Mouse (Mus musculus) testis, postnatal 10 days (tissue): ENCODE measurements around the gene Myl7.
A peak's percentile ranks its signal among the peaks of the same experiment; 100 is the strongest.
"Not testable (repeated sequence)": the region's sequence is repeated elsewhere in the genome, so short reads cannot be mapped to it uniquely, and the experiment has no call there.

Experiments used
- DNase-seq: peaks from one replicate; pipeline ENCODE4 v3.0.0; 2021; ENCODE audit warnings: low spot score

Myl7 gene

DNA sequence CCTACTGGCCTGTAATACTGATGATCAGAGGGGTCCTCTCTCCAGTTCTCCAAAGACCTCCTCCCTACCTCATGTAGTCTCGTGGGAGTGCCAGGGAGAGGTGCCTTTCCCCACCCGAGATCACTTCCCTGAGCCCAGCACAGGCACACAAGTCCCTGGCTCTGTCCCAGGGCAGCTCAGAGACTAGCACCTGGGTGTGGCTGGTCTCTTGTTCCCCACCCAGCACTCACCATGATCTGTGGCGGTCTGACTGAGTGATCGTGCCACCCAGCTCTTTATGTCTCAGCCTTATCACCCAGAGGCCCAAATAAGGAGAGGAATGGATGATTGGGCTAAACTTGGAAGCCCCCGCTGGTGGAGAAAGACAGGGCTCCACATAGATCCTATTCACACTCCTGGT, at the start of gene Myl7:
Gene Myl7 (minus strand): TSS at position 252 of the 400 bp plus-strand sequence.
- DNase-seq = no peak

DNA sequence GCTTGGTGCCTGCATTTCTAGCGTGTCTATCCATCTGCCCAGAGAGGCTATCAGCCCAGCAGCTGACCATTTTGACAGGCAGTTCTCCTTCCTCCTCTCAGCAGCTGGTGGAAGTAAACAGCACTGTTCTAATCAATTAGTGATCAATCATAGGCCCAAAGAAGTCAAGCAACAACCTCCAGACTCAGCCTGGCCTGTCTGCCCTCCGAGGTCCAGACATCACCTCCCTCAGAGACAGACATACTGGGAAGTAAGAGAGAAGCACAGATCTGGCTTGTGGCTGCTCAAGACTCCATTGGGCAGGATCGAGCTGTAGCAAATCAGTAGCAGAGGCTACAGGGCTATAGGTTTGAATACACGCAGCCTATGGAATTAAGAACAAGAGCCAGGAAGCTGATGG, 49.2 kb upstream of the Myl7 start:
- no peak for DNase-seq

DNA sequence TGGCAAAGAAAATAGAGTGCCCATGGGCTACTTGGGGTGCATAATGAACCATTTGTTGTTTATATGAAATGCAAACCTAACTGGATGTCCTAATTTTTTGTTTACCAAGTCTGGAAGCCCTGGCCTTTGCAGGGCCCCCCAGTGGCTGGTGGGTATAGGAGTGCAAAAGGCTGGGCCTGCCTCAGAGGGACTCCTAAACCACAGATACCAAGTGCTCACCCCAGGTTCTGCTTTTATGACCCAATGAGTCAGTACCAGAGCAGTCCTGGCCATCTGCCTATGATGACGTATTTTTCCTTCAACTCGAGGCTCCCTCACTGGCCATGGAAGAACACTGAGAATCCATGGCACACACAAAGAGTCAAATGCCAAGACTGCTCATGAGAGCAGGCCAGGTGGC, 46.5 kb upstream of the Myl7 start:
- no peak for DNase-seq

DNA sequence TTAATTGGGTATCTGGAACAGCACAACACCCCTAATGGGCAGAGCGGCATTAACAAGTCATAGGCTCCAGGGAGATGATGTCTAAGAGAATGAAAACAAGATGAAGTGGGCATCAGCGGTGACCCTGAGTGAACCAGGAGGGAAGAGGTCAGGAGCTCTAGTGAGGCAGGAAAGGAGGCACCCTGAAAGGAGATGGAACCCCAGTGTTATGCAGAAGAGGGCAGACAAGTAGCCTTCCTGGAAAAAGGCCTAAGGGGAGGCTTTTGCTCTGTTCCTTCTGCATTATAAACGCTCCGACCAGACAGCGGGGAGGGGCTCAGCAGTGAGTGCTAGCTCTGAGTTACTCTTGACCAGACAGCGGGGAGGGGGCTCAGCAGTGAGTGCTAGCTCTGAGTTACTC, 44.4 kb upstream of the Myl7 start:
- DNase-seq = no peak

DNA sequence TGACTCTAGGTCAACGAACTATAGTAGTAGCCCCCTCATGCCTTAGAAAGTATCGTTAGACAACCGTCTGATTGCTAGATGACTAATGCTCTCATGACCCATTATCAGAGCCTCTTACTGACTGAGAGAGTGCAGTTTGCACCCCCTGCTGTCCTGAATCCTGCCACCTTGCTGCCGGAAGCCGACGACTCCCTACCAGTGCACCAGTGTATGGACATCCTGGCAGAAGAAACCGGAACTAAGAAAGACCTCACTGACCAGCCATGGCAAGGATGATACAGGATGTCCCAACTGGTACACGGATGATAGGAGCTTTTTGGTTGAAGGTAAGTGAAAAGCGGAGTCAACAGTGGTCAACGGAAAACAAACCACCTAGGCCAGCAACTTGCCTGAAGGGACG, 35.9 kb upstream of the Myl7 start:
- DNase-seq = not testable (repeated sequence)

DNA sequence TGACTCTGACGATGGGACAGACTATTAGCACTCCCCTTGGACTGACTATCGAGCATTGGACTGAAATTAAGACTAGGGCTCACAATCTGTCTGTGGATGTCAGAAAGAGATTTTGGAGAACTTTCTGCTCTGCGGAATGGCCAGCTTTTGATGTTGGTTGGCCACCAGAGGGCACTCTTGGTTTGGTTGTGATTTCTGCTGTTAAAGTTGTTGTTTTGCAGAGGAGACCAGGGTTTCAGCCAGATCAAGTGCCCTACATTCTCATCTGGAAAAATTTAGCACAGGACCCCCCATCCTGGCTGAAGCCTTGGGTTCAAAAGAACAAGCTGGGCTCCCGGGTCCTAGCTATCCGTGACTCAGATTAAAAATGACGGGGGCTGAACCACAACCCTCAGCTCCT, 33.4 kb upstream of the Myl7 start:
- DNase-seq = peak; percentile 63

DNA sequence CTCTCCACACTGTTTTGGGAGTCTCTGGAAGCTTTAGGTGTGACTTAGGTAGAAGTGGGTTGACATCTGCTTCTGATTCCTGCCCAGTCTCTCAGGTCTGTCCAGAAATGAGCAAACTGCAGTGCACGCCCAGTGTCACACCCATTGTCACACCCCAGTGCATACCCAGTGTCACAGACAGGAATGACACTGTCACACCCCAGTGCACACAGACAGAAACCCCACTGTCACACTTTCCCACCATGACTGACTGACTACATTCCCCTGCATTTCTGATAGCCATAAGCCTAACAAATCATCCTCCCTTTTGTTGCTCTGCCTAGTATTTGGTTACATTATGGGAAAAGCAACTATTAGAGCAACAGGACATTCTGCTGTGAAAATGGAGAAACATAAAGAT, 32.0 kb upstream of the Myl7 start:
- DNase-seq = no peak

DNA sequence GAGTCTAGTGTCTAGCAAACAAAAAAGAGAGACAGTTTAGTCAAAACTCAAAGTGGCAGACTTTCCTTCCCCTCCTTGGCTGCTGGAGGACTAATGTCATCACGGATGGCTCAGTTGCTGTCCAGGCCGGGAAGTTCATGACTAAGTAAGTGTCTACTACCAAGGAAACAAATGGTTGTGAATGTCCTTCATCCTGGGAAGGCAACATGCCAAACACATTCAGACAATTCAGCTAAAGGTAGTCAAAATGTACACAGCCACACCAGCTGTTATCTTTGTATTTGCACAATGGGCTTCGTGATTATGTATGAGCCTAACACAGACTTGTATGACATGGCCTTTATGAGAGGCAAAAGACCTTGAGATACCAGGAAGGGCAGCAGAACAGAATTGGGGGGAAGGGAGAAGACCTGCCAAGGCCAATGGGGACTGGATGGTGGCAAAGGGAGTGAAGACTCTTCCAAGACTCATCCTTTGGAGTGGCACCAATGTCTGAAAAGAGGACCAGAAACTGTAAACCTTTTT, 28.2 kb upstream of the Myl7 start:
- no peak for DNase-seq

DNA sequence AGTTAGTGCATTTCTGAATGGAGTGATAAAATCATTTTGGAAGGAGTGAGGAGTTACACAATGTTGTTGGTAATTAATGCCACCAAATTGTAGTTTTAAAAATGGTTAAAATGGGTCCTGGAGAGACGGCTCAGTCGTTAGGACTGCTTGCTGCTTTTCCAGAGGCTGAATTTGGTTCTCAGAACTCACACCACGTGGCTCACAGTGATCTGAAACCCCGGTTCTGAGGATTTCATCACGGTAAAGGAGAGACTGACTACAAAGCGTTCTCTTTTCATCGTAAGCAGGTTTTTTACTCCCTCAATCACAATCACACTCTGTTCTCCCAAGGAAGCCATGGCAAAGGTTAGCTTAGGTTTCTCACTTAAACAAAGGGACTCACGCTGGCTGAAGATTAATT, 26.1 kb upstream of the Myl7 start:
- DNase-seq = no peak

DNA sequence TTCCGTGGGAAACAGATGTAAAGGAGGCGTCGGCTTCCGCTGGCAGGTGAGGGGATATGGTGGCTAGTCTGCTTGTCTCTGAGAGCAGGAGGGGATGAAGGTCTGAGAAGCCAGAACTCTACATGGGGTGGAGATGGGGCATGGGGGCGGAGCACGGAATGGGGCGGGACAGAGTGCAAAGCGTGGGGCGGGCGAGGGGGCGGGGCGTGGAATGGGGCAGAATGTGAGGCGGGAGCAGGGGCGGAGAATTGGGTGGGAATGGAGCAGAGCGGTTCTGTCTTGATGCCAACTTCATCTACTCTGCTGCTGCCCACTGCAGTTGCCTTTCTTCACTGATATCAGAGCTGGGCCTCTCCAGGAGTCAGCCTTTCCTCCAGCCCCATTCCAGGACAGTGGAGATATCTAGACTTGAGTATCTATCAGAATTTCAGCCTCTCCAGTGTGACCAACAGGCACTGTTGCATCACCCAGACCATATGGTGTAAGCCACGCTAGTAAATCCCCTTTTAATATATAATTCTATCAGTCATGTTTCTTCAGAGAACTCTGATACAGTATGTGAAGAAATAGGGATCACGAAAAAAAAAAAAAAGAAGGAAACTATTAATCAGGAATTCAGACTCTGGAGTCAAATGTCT, 21.9 kb upstream of the Myl7 start:
- no peak for DNase-seq

DNA sequence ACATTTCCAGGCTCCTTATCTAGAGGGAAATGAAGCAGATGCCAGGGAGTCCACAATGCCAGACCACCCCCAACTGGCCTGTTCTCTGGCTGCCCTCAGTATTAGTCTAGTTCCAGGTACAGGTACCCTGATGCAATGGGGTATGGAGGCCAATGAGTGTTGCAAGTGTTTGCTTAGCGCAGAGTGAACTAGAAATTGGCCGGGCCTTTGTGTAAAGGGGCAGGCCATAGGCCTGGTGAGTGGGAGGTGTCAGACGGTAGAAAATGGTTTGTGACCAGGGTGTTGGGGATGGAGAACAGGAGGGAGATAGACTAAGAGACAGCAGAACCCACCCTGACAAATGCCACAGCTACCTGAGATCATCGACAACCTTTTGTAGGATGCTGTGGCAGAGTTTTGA, 21.0 kb upstream of the Myl7 start:
- no peak for DNase-seq

DNA sequence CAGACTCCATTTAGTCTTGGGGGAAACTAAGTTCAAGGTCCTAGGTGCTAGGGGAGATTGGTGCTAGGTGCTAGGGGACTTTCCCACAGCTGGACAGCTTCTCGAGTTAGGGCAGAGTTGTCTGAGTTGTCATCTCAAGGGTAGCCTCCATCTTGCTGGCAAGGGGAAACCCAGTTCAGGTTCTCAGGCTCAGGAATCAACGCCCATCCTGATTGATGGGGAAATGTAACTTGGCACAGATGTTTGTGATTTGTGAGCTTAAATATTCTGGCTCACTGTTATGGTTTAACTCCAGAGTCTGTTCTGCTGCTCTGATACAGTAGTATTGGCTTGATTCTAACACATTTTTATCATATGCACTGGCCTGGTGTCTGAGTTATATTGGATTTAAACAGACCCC, 19.5 kb upstream of the Myl7 start:
- peak; percentile 25 for DNase-seq

DNA sequence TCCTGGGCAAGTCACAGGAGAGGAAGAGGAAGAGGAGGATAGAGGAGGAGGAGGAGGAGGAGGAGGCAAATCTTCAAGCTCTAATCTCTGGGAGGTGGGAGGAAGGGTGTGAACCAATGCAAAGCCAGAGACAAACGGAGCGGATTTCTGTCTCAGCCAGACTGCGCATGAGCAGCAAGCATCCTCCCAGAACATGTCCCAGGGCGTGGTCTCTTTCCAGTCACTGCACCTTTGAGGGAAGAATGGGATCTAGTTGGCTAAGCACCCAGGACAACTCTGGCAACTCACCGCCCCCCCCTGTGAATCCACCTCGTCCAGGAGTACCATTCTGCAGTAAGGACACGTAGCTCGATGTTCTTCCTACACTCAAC, 17.6 kb upstream of the Myl7 start:
- peak; percentile 39 for DNase-seq

DNA sequence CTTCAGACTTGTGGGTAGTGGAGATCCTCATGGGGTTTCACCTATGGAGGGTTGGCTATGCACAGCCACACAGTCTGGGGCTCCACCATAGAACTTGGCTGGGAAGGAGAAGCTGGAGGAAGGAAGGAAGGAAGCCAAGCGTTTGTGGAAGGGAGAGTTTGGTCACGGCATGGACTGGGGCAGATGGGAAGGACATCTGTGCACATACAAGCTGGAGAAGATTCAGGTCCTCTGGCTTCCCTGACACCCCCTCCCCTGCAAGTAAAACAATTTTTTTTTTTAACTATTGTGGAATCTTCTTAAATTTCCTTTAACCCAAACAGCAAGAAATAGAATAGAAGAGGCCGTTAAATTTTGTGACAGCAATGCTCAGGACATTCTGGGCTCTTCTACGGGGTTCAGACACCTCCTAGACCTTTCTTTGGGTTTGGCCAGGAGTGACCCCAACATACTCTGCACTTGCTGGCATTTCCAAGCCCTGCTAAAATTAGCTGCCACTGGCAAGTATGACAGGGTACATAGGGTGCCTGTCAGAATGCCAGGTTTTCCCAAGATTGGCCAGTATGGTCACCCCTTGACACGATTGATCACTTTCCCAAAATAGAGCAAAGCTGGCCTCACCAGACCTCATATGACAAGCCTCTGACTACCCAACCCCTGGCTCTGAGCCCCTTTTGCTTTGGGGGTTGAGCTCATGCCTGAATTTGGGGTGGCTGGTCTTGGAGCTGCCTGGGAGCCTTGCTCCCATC, 17.0 kb upstream of the Myl7 start:
- DNase-seq = peak; percentile 32

DNA sequence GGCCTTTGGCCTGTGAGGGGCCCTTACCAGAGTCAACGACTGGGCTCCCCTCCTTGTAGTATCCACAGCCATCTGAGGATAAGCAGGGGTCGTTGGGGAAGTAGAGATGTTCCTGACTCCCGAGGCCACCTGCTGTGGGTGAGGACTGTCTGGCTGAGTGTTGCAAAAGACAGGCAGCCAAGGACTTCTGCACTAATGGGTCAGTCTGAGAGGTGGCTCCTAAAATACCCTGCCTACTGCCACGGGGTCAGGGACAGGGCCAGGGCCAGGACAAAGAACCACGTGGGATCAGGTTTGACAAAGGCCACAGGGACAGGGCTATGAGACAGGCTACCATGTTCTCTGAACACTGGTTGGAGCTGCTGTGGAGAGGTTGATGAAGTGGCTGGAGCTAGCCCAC, 16.4 kb upstream of the Myl7 start:
- DNase-seq = peak; percentile 31

DNA sequence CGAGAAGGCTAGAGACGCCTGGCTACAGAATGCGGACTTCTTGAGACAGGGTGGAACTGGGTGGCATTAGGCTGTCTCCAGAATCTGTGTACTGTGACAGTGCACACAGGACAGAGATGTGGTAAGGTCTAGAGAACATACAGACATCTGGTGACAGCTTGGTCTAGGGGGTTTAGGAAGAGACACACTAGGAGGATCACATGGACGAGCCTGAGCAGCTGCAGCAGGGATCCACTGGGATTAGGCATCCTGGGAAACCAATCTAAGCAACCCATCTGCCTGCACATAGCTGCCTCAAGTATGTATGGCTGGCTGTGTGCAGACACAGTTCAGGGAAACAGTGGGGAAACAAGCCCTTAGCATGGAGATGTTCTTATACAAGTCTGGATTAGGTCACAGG, 15.4 kb upstream of the Myl7 start:
- DNase-seq = peak; percentile 22

DNA sequence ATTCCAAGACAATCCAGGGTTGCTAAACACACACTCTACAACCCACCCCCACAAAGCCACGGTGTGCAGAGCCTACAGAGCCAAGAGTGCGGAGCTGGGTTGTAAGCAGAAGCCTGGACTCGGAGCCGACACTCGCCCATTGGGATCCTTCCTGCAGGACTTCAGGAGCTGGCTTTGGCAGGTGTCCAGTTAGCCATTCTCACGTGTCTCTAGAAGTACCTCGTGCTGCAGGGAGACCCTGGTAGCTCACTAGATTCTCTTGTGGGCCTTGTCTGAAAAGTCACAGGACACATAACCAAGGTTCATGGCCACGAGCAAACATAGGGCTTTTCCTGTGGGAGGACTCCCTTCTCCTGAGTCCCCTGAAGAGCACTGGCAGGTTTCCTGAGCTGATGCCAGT, 14.7 kb upstream of the Myl7 start:
- peak; percentile 54 for DNase-seq

DNA sequence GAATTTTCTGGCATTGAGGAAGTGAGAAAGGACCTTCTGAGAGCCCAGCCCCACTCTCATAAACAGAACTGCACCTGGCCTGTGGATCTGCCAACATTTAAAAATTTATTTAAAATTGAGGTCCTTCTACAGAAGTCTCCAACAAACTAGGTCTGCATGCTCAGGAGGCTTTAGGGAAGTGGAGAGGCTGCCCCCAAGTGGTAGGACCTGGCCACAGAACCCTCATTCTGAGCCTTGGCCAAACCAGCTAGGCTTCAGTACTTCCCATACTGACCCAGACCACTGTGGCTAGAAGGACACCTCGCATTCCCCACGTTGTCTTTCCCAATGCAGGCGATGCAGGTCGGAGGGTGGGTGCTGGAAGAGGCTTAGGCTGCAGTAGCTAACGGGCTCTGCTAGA, 14.1 kb upstream of the Myl7 start:
- peak; percentile 74 for DNase-seq

DNA sequence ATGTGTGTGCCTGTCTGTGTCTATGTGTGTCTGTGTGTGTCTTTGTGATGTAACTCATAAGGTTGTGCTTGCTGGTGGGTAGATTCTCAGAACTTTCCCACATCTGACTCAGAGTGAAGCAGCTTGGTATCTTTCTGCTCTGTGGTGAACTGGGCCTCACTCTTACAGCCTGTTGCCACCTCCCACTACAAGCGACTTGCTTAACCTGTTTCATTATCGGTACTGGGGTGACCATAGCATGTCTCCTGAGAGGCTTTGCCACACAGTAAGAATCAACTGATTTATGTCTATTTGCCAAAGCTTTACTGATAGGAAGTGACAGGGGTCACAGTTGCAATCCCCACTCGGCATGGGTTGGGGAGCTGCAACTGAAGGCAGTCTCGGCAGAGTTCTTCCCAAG, 10.1 kb upstream of the Myl7 start:
- no peak for DNase-seq

DNA sequence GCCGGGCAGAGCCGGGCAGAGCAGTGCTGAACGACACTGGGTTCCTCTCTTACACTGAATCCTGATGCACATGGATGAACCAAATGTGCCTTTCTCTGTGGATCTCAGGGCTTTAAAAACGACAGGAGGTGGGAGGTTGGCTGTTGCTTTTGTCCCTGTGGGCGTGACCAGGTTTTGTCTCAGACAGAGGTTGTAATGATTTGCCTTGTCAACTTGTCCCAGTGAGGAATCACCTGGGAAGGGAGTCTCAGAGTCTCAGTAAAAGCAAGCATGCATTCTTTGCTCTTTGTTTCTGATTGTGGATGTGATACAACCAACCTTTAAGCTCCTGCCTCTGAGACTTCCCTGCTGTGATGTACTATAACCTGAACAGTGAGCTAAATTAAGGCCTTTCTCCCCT, 8.5 kb upstream of the Myl7 start:
- DNase-seq = no peak

DNA sequence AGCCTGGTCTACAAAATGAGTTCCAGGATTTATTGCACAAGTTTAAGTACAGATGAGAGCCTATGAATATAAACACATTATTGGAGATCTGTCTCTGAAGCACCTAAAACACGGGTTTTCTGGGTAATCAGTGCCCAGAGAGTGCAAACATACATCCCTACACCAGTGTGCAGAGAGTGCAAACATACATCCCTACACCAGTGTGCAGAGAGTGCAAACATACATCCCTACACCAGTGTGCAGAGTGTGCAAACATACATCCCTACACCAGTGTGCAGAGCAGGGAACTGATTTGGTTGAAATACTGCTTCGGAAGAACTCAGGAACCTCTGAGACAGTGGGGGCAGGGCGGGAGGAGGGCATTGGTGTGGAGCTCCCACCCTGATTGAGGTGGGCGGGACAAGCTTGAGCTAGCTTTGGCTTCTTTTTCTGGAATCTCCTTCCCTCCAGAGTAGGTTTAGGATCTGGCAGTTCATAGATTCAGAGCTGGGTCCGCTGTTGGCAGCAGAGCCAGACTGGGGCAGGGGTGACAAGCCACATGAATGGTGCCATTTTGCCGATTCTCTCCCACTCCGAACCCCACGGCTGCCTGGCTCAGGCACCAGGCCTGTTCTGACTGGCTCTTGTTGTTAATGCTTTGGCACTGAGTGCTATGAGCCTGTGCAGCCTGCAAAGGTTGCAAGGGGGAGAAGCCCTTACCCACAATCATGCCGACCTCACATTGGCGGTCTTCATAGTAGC, 7.4 kb upstream of the Myl7 start:
- no peak for DNase-seq

DNA sequence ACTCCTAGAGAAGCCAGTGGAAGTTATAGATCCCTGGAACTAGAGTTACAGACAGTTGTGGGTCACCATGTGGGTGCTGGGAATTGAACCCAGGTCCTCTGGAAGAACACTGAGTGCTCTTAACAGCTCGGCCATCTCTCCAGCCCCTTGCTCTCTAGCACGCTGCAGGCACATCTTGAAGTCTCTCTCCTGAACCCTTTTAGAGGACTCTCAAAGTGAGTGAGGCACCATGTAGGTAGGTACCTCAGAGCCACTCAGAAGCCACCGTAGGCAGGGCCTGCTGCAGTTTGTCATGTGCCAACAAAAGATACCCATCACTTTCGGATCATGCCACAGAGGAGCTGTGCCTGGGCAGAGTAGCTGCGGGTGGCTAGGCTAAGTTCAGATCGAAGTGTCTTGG, 6.3 kb upstream of the Myl7 start:
- DNase-seq = no peak

DNA sequence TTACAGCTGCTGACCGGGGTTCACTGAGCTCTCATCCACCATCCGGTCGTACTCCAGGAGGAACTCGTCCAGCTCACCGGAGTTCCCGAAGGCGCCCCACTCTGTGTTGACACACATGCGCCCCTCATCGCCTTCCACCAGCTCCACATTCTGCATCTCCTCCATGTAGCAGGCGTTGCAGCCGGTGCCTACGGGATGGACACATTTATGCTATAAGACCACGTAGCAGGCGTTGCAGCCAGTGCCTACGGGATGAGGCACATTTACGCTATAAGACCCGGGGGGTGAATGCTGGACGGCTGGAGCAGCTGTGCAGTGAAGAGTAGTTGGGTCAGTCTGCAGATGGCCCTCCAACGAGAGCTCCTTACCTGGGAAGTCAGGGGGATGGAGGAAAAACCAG, 5.8 kb upstream of the Myl7 start:
- DNase-seq = no peak
